Mouse (Mus musculus) ES-Bruce4 (cell line): ENCODE measurements around the gene Tnfrsf1a. TPM values are rescaled to one million over a fixed set of nuclear protein-coding genes. Genes with fewer than 3 reads are reported as not detected.
A peak's percentile ranks its signal among the peaks of the same experiment; 100 is the strongest.

Experiments
- H3K27ac ChIP-seq: 2 replicates; pipeline ENCODE4 v1.5.1; 2012; ENCODE audit warnings: low read length, inconsistent platforms; ENCODE audit not compliant: insufficient read depth
- H3K27me3 ChIP-seq: 2 replicates; pipeline ENCODE4 v1.6.1; 2012; ENCODE audit warnings: mild to moderate bottlenecking, low read length, inconsistent platforms; ENCODE audit not compliant: control insufficient read depth, poor library complexity, insufficient read depth, severe bottlenecking
- H3K36me3 ChIP-seq: 2 replicates; pipeline ENCODE4 v1.6.1; 2012; ENCODE audit warnings: inconsistent platforms, mild to moderate bottlenecking, low read length, moderate library complexity; ENCODE audit not compliant: control insufficient read depth, poor library complexity, insufficient read depth, severe bottlenecking
- H3K4me1 ChIP-seq: one replicate; pipeline ENCODE4 v1.8.1; 2011; ENCODE audit warnings: low read length; ENCODE audit not compliant: control insufficient read depth, insufficient read depth
- H3K4me3 ChIP-seq: 2 replicates; pipeline ENCODE4 v1.5.1; 2011; ENCODE audit warnings: low read depth, mild to moderate bottlenecking, low read length
- H3K9ac ChIP-seq: 2 replicates; pipeline ENCODE4 v1.6.1; 2012; ENCODE audit warnings: low read depth, mild to moderate bottlenecking, inconsistent platforms; ENCODE audit not compliant: poor library complexity, severe bottlenecking
- H3K9me3 ChIP-seq: replicated peaks from 2 replicates; pipeline ENCODE4 v1.6.1; 2012; ENCODE audit warnings: mild to moderate bottlenecking, low read length, inconsistent platforms; ENCODE audit not compliant: control insufficient read depth, poor library complexity, insufficient read depth, severe bottlenecking
- CTCF ChIP-seq: IDR thresholded peaks from one replicate; pipeline ENCODE4 v1.8.1; 2011; ENCODE audit warnings: low read depth, low read length
- EP300 ChIP-seq: IDR thresholded peaks from 2 replicates; pipeline ENCODE4 v1.6.1; 2011; ENCODE audit warnings: low read depth, low read length; ENCODE audit not compliant: insufficient read depth
- POLR2A ChIP-seq: IDR thresholded peaks from one replicate; pipeline ENCODE4 v1.8.1; 2011; ENCODE audit warnings: low read length; ENCODE audit not compliant: insufficient read depth
- polyA plus RNA-seq: library from polyadenylated mRNA; stranded (reverse); fragments of >200 nt; gene quantifications from 2 replicates; pipeline ENCODE4 v1.2.4, GENCODE M21; 2011; ENCODE audit warnings: low read depth; ENCODE audit not compliant: missing spikeins, insufficient read depth, insufficient read length

The Tnfrsf1a gene
- polyA plus RNA-seq, 1 experiment, result 13.1 TPM

- Histone ChIP-seq H3K27ac (0 out of 2 replicates have a peak overlapping the region, but pooled peaks have one; percentile 17), H3K9ac (no peak overlapping the region), H3K36me3 (no peaks in the 10 kb centered on the region), H3K27me3 (no peaks in the 10 kb centered on the region), H3K4me1 (peaks cover 10% of the 10 kb centered on the region), H3K9me3 (no peaks in the 10 kb centered on the region), H3K4me3 (no peak overlapping the region)
- TF ChIP-seq EP300 (no peak), CTCF (no peak), POLR2A (no peak)
Measured at GRCm38 (mm10) chr6:125355197-125355741, 6.1 kb downstream of the Tnfrsf1a start.

GRCm38 (mm10) chr6:125356264-125356663 lies 7.1 kb downstream of the Tnfrsf1a start:
- no peak overlapping the region for H3K27ac ChIP-seq
- H3K4me1 ChIP-seq, result peaks cover 11% of the 10 kb centered on the region
- no peaks in the 10 kb centered on the region for H3K36me3 ChIP-seq
- H3K9ac ChIP-seq, result no peak overlapping the region
- H3K27me3 ChIP-seq, result no peaks in the 10 kb centered on the region
- no peak overlapping the region for H3K4me3 ChIP-seq
- TF ChIP-seq CTCF (no peak), EP300 (no peak)
- H3K9me3 ChIP-seq, result no peaks in the 10 kb centered on the region

DNA sequence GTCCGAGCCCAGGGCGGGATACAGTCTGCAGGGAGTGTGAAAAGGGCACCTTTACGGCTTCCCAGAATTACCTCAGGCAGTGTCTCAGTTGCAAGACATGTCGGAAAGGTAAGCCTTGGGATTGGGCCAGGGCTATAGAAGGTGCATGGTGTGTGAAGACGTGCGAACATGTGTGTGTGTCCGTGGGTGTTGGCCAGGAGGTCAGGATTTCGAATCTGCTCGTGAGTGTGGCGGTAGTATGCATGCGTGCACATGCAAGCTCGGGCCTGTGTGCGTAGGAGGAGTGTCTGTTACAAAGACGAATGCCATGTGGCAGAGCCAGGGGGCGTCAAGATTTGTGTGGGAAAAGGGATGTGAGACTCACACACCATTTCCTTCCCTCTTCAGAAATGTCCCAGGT lies 8.2 kb downstream of the Tnfrsf1a start:
- H3K4me3 ChIP-seq, result no peak overlapping the region
- H3K4me1 ChIP-seq, result peaks cover 15% of the 10 kb centered on the region
- H3K9ac ChIP-seq, result no peak overlapping the region
- no peak for TF ChIP-seq EP300
- no peak for TF ChIP-seq POLR2A
- no peak for TF ChIP-seq CTCF
- no peaks in the 10 kb centered on the region for H3K9me3 ChIP-seq
- H3K27me3 ChIP-seq, result no peaks in the 10 kb centered on the region
- no peak overlapping the region for H3K27ac ChIP-seq
- H3K36me3 ChIP-seq, result no peaks in the 10 kb centered on the region

- Histone ChIP-seq H3K27me3 (no peaks in the 10 kb centered on the region), H3K9ac (no peak overlapping the region), H3K9me3 (no peaks in the 10 kb centered on the region), H3K36me3 (no peaks in the 10 kb centered on the region), H3K4me3 (no peak overlapping the region), H3K27ac (no peak overlapping the region), H3K4me1 (peaks cover 19% of the 10 kb centered on the region)
- TF ChIP-seq CTCF, result peak; percentile 63
- TF ChIP-seq EP300, result no peak
Measured at GRCm38 (mm10) chr6:125359999-125360398, 10.8 kb downstream of the Tnfrsf1a start.

- no peaks in the 10 kb centered on the region for H3K36me3 ChIP-seq
Measured at GRCm38 (mm10) chr6:125360846-125361245, 11.7 kb downstream of the Tnfrsf1a start.

GRCm38 (mm10) chr6:125361467-125362291 lies 12.5 kb downstream of the Tnfrsf1a start:
- H3K27ac ChIP-seq, result no peak overlapping the region
- H3K4me3 ChIP-seq, result peak overlapping the region; percentile 10
- H3K9ac ChIP-seq, result no peak overlapping the region
- no peaks in the 10 kb centered on the region for H3K36me3 ChIP-seq
- TF ChIP-seq EP300 (no peak), POLR2A (no peak), CTCF (peak; percentile 69)
- H3K4me1 ChIP-seq, result peaks cover 16% of the 10 kb centered on the region
- no peaks in the 10 kb centered on the region for H3K27me3 ChIP-seq
- no peaks in the 10 kb centered on the region for H3K9me3 ChIP-seq

More at GRCm38 (mm10) chr6:125360846-125361245, 11.7 kb downstream of the Tnfrsf1a start:
- Histone ChIP-seq H3K9ac (no peak overlapping the region), H3K27ac (no peak overlapping the region), H3K9me3 (no peaks in the 10 kb centered on the region), H3K4me3 (no peak overlapping the region), H3K4me1 (peaks cover 17% of the 10 kb centered on the region), H3K27me3 (no peaks in the 10 kb centered on the region)
- TF ChIP-seq EP300 (0 out of 2 replicates have a peak, but pooled peaks have one; percentile 12), CTCF (no peak), POLR2A (no peak)
